Mouse (Mus musculus) left cerebral cortex, adult 11 months (tissue): ENCODE results near the gene Prep.
"Not testable (repeated sequence)": the region's sequence is repeated elsewhere in the genome, so short reads cannot be mapped to it uniquely, and the experiment has no call there.

Source experiments
- DNase-seq: peaks from one replicate; pipeline ENCODE4 v3.0.0; 2022; ENCODE audit warnings: low spot score

Prep gene

DNA sequence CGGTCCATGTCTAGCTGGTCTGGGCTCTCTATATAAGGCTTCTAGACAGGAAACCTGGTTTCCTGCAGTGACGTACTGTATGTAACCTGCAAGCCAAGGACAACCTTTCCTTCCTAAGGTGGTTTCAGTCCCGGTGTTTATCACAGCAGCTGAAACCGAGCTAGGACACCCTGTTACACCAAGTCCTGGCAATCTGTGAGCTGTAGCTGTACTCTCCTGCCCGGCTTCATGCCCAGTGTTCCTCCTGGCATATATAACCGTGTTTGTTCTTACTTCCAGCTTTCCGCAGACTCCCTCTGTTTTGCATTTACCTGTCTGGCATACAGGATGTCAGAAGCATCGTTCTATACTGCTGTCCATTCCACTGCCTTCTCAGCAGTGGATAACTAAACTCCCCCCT, 51.4 kb downstream of the Prep start:
- DNase-seq: no peak

- no peak for DNase-seq
Measured at GRCm38 (mm10) chr10:45121637-45122036, 54.6 kb downstream of the Prep start.

DNA sequence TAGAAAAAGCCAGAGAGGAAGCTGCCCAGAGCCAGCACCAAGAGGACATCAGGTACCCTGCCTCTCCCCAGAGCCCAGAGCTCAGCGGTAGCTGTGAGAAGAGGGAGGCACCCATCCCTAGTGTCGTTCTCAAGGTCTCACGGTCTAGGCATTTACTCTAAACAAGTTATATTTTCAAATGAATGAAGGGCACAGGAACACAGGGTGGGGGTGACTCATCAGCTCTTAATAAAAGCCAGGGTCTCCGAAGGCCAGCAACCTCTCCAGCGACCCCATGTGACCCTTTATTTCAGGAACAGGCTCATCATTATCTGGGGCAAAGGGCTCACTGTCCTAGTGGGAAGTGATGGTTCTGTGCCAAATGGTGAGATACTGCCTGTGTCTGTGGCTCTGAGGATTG, 55.5 kb downstream of the Prep start:
- DNase-seq: no peak

DNA sequence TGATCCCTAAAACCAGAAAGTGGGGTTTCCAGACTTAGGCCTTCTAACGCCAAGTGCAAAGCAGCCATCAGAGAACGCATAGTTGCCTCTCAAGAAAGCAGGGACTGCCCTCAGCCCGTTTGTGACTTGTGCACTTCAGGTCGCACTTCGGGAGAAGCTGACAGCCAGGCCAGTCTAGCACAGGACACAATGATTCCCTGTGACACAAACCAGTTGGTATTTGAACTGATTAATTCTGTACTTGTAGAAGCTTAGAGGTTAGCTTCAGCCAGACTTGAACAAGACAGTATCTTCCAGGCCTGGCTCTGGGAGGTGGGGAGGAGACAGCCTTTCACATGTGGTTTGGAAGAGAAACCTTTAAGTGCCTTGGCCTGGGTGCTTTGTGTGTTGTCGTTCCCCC, 56.0 kb downstream of the Prep start:
- DNase-seq: no peak

DNA sequence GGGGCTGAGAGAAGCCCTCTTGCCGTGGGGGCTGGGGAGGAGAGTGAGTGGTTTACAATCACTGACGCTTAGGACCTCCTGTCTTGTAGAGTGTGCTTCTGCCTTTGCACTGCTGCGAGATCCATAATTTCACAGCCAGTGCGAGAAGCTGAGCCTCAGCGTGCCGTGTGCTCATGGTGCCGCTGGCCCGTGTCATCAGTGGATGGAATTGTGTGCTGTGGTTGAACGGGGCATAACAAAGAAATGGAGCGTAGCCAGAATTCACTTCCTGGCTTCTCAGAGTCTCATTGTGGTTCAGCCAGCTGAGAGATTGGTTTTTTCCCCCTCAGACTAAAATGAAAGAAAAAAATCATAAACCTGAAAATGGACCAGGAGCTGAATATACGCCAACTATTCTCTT, 62.1 kb downstream of the Prep start:
- no peak for DNase-seq

DNA sequence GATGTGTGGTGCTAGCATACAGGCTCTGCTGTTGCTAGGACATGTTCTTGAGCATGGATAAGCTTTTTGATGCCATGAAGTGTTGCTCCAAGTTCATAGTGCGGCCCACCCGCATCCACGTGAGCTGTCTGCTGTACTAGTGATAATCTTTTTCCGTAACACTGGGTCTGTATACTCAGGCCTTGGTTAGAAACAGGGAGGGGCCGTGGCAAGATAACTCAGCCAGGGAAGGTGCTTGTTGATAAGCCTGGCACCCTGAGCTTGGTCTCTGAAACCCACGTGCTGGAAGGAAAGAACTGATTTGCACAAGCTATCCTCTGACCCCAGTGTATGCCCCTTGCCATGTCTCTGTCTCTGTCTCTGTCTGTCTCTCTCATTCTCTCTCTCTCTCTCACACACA, 63.0 kb downstream of the Prep start:
- DNase-seq: no peak

DNA sequence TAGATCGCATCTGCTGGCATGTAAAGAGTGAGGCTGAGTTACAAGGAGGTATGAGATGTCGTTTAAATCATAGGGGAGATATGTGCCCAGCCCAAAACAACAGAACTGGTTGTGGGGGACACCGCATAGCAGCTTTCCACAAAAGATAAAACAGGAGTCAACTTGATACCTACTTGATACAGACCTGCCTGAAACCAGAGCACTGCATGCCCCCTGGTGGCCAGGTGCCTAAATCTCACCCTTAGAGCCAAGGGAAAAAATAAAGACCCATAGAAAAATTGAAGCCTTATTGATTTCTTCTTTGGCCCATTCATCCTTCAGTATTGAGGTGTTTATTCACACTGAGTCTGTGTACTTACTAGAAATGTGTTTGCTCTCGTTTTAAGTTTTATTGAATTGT, 65.4 kb downstream of the Prep start:
- no peak for DNase-seq

GRCm38 (mm10) chr10:45136806-45137205, 69.8 kb downstream of the Prep start:
- no peak for DNase-seq

GRCm38 (mm10) chr10:45139910-45140309, 72.9 kb downstream of the Prep start:
- no peak for DNase-seq

- DNase-seq: no peak
Measured at GRCm38 (mm10) chr10:45140474-45141212, 73.6 kb downstream of the Prep start.

- DNase-seq: no peak
Measured at GRCm38 (mm10) chr10:45142359-45142758, 75.4 kb downstream of the Prep start.

GRCm38 (mm10) chr10:45144038-45144817, 77.2 kb downstream of the Prep start:
- DNase-seq: no peak

DNA sequence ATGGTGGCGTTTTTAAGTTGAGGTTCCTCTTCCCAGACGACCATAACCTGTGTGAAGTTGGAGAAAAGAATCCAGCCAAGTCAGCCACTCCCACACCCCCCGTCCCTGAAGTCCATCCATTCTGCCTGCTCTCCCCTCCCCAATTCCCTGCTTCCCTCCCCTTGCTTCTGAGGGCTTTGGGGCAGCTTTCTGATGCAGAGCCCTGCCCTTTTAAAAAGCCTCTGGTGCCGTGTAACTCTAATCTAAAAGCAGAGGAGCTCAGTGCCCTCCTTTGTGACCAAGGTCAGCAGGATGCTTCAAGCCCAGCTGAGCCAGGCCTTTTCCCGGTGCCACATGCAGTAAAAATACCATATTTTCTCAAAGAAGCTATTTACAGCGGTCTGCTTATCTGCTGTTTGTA, 79.8 kb downstream of the Prep start:
- no peak for DNase-seq

DNA sequence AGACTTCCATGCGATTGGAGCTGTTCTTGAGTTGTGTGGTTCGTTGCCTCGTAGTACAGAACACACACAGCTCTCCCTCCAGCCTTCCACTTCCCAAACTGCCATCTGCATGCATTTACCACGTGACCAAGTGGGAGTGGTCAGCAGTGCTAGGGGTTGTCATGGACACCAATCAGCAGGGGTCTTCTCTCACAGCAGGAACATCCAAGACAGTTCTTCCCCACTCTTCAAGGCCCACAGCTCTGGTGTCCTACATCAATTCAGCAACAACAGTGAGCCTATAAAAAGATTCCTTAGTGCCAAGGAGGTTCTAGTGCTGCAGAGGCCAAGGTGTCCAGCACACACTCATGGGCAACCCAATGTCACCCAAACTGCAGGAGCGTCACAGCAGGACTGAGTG, 84.1 kb downstream of the Prep start:
- no peak for DNase-seq

DNA sequence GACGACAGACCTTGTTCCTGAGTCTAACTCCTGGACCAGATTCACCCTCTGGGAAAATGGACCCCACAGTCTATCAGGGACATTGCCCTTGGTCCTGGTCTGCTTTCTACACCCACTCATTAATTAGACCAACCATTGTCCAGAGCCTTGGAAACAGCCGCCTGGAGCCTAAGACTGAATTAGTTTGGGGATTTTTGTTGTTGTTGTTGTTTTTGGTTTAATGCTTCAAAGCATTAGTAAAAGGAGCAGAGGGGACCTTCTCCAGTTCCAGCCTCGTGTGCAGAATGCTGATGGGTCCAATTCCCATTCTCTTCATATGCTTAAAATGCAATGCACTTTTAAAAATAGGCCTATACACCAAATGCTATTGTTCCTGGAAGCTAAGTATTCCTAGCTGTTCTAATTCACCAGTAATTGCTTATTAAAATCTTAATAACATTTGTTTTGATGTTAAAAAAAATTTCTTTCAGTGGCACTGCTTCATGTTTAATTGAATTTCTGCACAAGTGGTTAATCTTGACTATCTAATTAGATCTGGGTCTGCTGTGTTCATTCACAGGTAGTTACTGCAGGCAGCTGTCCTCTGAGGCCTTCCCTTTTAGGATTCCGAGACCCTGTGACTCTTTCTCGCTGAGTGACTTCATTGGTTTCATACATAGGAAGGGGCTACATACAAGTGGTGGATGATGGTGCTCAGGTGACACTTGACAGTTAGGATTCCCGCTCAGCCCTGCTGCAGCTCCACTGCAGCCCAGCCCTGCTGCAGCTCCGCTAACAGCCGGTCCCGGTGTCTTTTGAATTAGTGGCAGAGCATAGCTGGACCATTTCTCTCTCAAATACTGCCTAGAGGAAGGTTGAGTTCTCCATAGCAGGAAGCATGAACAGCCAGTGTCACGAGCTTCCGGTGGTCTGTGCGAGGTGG, 85.0 kb downstream of the Prep start:
- DNase-seq: no peak

DNA sequence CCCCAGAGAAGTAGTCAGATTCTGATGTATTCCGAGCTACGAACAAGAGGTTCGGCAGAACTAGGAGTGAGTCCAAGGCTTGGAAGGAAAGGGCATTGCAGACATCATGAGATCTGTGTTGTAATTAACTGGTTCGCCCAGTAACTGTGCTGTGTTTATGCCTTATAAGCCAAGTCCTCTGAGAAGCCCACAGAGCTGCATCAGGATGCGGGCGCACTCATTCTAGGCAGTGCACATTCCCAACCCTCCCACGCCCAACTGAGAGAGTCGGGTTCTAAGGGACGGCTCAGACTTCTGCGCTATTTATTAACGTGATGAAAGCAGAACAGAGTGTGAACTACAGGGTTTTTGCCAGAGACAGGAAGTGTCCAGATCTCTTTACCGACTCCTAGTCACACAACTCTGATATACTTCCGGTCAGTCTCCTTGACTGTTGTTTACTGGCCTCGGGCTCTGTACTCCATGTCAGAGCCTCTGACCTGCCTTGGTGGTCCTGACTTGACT, 87.6 kb downstream of the Prep start:
- no peak for DNase-seq

DNA sequence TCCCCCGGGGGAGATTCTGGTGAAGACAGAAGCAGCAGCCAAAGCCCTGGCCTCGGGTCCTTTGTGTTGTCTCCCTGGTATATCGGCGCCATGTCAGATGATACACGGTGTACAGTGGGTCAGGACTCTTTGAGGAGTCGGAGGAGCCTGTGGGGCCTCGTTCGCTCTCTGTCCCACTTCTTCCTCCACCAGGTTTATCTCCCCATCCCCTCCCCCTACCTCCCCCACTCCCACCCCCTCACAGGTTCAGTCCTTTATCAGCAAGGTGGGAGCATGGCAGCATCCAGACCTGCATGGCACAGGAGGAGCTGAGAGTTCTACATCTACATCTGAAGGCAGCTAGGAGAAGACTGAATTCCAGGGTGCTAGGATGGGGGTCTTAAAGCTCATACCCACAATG, 98.8 kb downstream of the Prep start:
- DNase-seq: no peak

DNA sequence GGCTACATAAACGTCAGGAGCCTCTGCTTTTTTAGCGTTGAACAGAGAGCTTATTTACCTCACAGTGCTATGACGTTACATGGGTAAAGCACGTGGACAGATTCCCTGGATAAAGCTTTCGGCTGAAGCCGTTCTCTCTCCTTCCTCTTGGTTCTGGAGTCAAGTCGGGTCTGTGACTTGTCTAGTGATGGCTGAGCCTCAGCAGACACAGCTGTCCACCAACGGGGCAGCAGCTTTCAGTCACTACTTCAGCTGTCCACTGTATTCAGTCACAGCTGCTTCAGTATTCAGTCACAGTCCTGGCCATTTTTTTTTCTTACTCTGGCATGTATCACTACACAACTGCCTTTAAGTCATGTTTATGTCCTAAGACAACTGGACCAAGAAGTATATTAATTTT, 106.9 kb downstream of the Prep start:
- no peak for DNase-seq

GRCm38 (mm10) chr10:45174345-45174744, 107.3 kb downstream of the Prep start:
- no peak for DNase-seq

GRCm38 (mm10) chr10:45177798-45178197, 110.8 kb downstream of the Prep start, which contains the start of gene Popdc3:
Gene Popdc3, plus strand, starts transcription at chr10:45178098.
- DNase-seq: not testable (repeated sequence)

DNA sequence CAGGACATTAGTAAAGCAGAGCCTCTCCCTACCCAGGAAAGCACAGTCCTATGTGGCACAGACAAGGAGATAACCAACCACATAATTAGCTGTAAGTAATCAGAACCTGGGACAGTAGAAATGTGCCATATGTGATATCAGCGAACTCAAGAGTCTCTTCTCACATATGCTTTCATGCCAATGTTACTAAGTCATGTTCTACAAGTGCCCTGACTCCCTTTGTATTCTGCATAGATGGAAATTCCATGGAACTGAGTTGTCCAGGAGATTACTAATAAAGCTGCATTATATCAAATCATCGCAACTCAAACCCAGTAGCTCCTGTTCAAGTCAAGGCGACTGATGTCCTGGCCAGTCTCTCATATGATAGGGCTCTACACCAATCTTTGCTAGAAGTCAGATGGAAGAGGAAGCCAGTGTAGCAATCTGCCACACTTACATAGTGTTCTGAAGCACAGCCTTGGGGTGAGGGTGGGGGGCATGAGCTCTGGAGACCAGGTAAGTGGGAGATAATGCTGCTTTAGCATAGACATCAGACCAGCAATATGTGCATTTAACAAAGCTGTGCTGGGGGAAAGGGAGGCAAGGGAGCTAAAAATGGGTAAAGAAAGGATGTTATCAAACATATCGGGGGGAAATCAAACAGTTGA, 113.8 kb downstream of the Prep start:
- no peak for DNase-seq

DNA sequence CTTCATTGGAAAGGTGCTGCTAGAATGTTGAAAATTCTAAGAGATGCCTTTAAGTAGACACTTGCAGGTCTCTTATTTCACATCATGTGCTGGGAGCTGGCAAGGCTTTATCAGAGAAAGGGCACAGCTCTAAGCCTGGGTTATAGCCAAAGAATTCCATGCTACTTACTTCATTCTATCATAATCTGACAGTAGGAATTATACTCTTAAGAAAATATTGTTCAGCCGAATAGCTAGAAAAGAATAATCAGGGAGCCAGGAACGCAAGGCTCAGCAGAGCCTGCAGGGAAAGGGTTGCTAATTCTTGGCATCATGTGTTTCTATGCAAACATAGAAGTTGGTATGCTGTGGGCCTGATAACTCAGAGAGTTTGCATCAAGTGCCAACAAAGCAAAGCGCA, 114.3 kb downstream of the Prep start:
- no peak for DNase-seq
